Mouse (Mus musculus) neural tube, embryonic 11.5 days (tissue): ENCODE measurements at regions not wholly inside any gene's neighbourhood (a gene's known extent, or its start where the extent isn't known, plus 50 kb on each side); places are given as distances from the start of the nearest gene placed in this dataset.

Source experiments
- ATAC-seq: fragments of 200-750 bp; cut with Nextera tagmentation; 2 replicates; pipeline ENCODE4 v1.8.0; 2017; ENCODE audit warnings: moderate number of reproducible peaks, mild to moderate bottlenecking, moderate TSS enrichment, moderate library complexity; ENCODE audit not compliant: insufficient read depth, low FRiP score, low TSS enrichment
- DNase-seq: peaks from one replicate; pipeline ENCODE4 v3.0.0-alpha.2; 2015; ENCODE audit warnings: low spot score
- H3K27ac ChIP-seq: fragments of 300-500 bp; sonication (generic); 2 replicates; pipeline ENCODE4 v1.5.1; 2014; ENCODE audit warnings: low read depth, mild to moderate bottlenecking, low read length
- H3K27me3 ChIP-seq: fragments of 300-500 bp; sonication (generic); 2 replicates; pipeline ENCODE4 v1.6.1; 2014; ENCODE audit warnings: mild to moderate bottlenecking, low read length, mixed read lengths; ENCODE audit not compliant: control insufficient read depth, insufficient read depth
- H3K36me3 ChIP-seq: fragments of 300-500 bp; sonication (generic); 2 replicates; pipeline ENCODE4 v1.6.1; 2014; ENCODE audit warnings: mild to moderate bottlenecking, low read length, moderate library complexity, mixed read lengths; ENCODE audit not compliant: control insufficient read depth, insufficient read depth
- H3K4me1 ChIP-seq: fragments of 300-500 bp; sonication (generic); 2 replicates; pipeline ENCODE4 v1.6.1; 2014; ENCODE audit warnings: low read length, mixed read lengths; ENCODE audit not compliant: control insufficient read depth, insufficient read depth
- H3K4me2 ChIP-seq: fragments of 300-500 bp; sonication (generic); 2 replicates; pipeline ENCODE4 v1.6.1; 2014; ENCODE audit warnings: low read depth, mild to moderate bottlenecking, moderate library complexity
- H3K4me3 ChIP-seq: fragments of 300-500 bp; sonication (generic); 2 replicates; pipeline ENCODE4 v1.5.1; 2014; ENCODE audit warnings: low read depth, low read length
- H3K9ac ChIP-seq: fragments of 300-500 bp; sonication (generic); 2 replicates; pipeline ENCODE4 v1.6.1; 2014; ENCODE audit warnings: mild to moderate bottlenecking, low read length
- H3K9me3 ChIP-seq: fragments of 300-500 bp; sonication (generic); 2 replicates; pipeline ENCODE4 v1.6.1; 2016; ENCODE audit warnings: low read length; ENCODE audit not compliant: control insufficient read depth
- WGBS: fragments of 180-500 bp; shearing (Covaris S2); extraction: QIAGEN DNeasy Blood & Tissue Kit; methylation state at CpG from one replicate; pipeline ENCODE4 v1.1.7; 2014; 5-methylcytosine and 5-hydroxymethylcytosine counted together

DNA sequence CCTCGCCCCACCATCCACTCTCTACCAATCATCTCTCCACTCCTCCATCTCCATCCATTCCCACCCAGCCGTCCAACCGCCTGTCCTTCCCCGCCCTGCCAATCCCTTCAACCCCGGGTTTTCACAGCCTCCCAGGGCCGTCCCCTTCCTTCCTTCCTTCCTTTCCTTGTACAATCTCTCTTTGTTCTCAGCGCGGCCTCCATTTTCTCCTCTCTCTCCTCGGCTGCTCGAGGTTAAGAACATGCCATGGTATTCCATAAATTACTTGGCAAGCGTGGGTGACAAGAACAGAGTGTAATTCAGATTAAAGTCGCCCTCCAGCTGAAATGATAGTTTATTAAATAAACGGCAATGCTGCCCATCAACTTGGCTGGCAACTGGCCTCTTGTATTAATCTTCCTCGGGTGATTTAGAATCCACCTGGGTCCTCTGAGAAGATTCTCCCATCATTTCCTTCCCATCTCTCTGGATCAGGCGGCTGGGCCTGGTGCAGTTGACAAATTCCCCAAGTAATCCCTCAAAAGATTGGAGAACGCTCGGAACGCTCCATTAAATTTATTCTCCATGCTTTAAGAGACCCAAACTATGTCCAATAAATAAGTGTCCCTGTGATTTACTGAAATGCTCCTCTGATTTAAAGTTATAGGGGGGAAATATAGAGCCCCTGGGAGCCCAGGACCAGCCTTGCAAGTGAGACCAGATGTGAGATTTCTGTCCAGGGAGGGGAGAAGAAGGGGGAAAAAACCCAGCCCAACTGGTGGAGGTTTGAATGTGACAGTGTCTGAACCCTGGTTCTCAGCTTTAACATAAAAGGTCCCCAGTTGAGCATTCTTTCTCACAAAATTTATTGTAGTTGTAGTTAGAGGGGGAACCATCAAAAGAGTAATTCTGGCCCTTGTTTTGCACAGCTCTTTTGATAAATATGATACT, 125.0 kb upstream of the Zfp703 start:
- WGBS: 40% methylated on average over 18 of the region's 18 CpGs

DNA sequence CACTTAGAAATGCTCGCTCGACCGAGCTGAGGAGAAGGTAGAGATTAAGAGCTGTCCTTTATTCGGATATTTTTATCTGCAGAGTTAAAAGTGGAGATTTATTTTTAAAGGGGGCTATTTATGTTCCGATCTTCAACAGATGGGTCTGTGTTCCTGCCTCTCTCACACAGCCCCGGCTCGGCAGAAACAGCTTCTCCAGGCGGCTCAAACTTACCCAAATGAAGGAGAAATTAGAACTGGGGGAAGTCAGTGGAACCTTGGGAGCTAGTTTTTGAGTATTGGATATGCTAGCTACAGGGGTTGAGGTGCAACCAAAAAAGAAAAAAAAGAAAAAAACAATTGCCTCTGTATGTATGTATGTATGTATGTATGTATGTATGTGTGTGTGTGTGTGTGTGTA, 124.2 kb upstream of the Zfp703 start:
- Histone ChIP-seq H3K36me3 (no peaks in the 10 kb centered on the region), H3K4me1 (peaks cover 9% of the 10 kb centered on the region; the same call in 1 of the 2 replicates), H3K4me3 (no peak overlapping the region), H3K4me2 (no peak overlapping the region), H3K27ac (no peak overlapping the region), H3K9ac (no peak overlapping the region), H3K27me3 (no peaks in the 10 kb centered on the region), H3K9me3 (no peaks in the 10 kb centered on the region)
- DNase-seq (no peak), ATAC-seq (no peak)
- 61% methylated on average over 8 of the region's 8 CpGs for WGBS

More for the DNA sequence above, 125.0 kb upstream of the Zfp703 start:
- Histone ChIP-seq H3K27me3 (no peaks in the 10 kb centered on the region), H3K36me3 (no peaks in the 10 kb centered on the region), H3K4me3 (no peak overlapping the region), H3K4me1 (peaks cover 9% of the 10 kb centered on the region; the same call in 1 of the 2 replicates), H3K27ac (peak overlapping the region; percentile 11; the same call in 1 of the 2 replicates), H3K4me2 (no peak overlapping the region), H3K9ac (no peak overlapping the region), H3K9me3 (no peaks in the 10 kb centered on the region)
- no peak for ATAC-seq
- peak; percentile 49 for DNase-seq

DNA sequence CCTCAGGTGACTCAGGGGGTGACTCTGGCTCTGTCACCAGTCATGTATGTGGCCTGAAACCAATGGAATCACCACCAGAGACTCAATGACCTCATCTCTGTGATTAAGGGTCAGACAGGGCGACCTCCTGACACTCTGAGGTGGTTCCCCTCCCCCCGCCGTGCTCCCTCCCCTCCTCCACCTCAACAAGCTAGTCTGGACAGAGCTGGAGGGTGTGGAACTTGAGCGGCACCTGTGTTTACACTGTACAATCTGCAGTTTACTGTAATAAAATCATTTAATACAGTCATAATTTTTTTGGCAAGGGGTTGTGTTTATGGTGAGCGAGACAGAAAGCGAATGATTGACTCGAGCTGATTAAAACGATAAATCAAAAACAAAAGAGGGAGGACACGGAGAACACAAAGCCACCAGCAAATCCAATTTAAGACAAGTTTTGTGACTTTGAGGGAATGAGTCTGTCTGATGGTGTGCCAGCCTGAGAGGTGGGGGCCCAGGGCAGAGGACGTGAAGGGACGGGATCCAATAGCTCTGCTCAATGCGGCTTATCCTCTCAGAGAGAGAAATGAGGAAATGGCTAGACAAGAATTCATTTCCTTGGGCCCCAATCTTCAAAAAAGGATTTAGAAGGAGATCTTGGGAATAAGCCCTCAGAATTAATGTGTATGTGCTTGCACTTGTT, 122.4 kb upstream of the Zfp703 start:
- WGBS: 77% methylated on average over 12 of the region's 12 CpGs
- Histone ChIP-seq H3K27ac (no peak overlapping the region), H3K9me3 (no peaks in the 10 kb centered on the region), H3K4me3 (no peak overlapping the region), H3K36me3 (no peaks in the 10 kb centered on the region), H3K27me3 (no peaks in the 10 kb centered on the region), H3K9ac (no peak overlapping the region), H3K4me2 (no peak overlapping the region), H3K4me1 (peaks cover 3% of the 10 kb centered on the region; the same call in 1 of the 2 replicates)
- ATAC-seq: no peak
- DNase-seq: no peak

DNA sequence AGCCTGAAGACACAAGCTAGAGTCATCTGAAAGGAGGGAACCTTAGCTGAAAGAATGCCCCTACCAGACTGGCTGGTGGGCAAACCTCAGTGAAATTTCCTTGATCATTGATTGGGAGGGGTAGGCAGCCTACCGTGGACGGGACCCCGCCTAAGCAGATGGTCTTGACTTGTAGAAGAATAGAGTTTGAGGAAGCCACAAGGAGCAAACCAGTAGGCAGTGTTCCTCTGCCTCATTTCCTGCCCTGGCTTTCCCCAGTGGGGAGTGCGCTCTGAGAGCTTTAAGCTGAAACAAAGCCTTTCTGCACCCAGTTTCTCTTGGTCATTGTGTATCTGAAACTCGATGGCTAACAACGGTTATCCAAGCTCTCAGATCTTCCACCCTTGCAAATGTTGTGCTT, 121.9 kb upstream of the Zfp703 start:
- Histone ChIP-seq H3K27me3 (no peaks in the 10 kb centered on the region), H3K4me2 (no peak overlapping the region), H3K36me3 (no peaks in the 10 kb centered on the region), H3K4me1 (peaks cover 3% of the 10 kb centered on the region; the same call in 1 of the 2 replicates), H3K4me3 (no peak overlapping the region), H3K9me3 (no peaks in the 10 kb centered on the region), H3K9ac (no peak overlapping the region), H3K27ac (no peak overlapping the region)
- DNase-seq (no peak), ATAC-seq (no peak)
- WGBS: 85% methylated on average over 6 of the region's 6 CpGs

DNA sequence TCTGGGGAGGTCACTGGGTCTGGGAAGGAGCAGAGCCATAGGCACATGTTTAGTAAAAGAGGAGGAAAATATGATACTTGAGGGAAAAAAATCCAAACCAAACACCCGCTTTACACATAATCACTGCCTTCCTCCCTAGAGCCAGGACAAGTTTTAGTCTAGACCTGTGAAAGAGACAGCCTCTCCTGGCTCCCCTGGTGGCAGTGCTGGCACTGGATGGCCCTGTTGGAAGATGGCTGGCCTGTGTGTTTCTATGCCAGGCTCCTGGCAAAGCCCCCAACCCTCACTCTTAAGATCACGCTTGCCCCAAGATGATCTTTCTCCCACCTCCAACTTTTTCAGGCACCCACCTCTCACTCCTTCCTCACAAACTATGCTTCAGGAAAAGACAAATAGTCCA, 112.6 kb upstream of the Zfp703 start:
- Histone ChIP-seq H3K9ac (no peak overlapping the region), H3K27ac (no peak overlapping the region), H3K4me2 (no peak overlapping the region), H3K36me3 (no peaks in the 10 kb centered on the region), H3K4me3 (no peak overlapping the region), H3K27me3 (no peaks in the 10 kb centered on the region), H3K9me3 (no peaks in the 10 kb centered on the region), H3K4me1 (no peaks in the 10 kb centered on the region)
- 92% methylated on average over 2 of the region's 2 CpGs for WGBS
- no peak for DNase-seq
- ATAC-seq: no peak

DNA sequence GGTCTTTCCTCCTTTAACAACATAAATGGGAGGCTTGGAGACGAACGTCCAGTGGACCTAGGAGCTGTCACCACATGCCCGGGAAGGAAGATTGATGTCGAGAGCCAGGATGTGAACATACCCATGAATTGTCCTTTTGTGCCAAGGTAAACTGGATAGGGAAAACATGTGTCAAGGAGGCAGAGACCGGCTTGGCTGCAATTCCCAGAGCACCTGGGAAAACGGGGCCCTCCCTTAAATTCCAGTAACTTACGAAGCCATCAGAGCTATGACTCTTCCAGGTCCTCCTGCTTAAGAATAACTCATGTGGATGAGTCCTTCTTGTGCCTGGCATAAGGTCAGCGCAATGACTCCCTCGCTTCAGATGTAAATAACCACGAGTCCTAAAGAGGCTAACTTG, 112.2 kb upstream of the Zfp703 start:
- no peaks in the 10 kb centered on the region for H3K4me1 ChIP-seq
- H3K9me3 ChIP-seq: no peaks in the 10 kb centered on the region
- H3K9ac ChIP-seq: no peak overlapping the region
- DNase-seq (no peak), ATAC-seq (no peak)
- 64% methylated on average over 10 of the region's 10 CpGs for WGBS
- H3K36me3 ChIP-seq: no peaks in the 10 kb centered on the region
- no peak overlapping the region for H3K27ac ChIP-seq
- no peak overlapping the region for H3K4me3 ChIP-seq
- H3K27me3 ChIP-seq: no peaks in the 10 kb centered on the region
- no peak overlapping the region for H3K4me2 ChIP-seq

DNA sequence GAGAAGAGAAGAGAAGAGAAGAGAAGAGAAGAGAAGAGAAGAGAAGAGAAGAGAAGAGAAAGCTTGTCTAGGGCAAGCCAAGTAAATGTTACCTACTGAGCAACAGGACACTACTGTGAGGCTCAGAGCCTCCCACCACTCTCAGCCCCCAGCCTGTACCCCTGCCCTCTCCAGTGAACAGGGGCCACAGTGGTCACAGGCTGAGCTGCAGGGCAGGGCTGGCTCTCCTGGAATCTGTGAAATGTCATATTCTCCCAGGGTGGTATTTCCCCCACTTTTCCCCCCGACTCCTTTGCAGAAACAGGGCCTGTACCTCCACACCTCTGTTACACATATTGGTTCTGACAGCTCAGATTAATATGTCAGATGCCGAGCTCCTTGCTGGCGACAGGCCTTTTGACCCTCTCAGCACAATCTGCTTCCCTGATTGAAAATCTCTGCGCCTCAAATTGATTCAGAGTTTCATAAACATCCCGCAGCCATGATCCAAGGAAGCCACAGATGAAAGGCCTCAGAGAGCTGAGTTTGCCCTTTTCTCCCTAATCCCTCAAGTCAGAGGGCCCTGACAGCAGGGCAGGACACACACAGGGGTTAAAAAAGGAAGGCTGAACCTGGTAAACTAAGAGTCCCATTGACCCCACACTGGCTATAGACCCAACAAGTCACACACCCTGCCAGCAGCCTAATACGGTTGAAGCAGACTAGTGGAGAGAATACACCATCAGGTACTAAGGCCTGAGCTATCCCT, 108.8 kb upstream of the Zfp703 start:
- H3K9me3 ChIP-seq: 0 out of 2 replicates have a peak, but pooled peaks cover 3% of the 10 kb centered on the region
- no peak overlapping the region for H3K9ac ChIP-seq
- DNase-seq (no peak), ATAC-seq (no peak)
- H3K27ac ChIP-seq: no peak overlapping the region
- H3K4me1 ChIP-seq: no peaks in the 10 kb centered on the region
- H3K4me3 ChIP-seq: no peak overlapping the region
- H3K4me2 ChIP-seq: no peak overlapping the region
- 61% methylated on average over 6 of the region's 6 CpGs for WGBS
- no peaks in the 10 kb centered on the region for H3K36me3 ChIP-seq
- H3K27me3 ChIP-seq: no peaks in the 10 kb centered on the region

DNA sequence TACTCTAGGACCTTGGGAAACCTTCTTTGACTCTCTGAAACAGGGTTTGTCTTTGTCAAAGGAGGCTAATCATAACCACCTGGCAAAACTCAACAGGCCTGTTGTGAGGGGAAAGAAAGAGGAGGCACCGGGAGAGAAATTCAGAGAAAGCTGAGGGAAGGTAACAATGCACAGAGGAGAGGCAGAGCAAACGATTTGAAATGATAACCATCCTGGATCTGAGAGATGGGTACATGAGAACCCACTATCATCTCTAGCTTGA, 108.3 kb upstream of the Zfp703 start:
- no peaks in the 10 kb centered on the region for H3K36me3 ChIP-seq
- H3K9ac ChIP-seq: no peak overlapping the region
- no peaks in the 10 kb centered on the region for H3K4me1 ChIP-seq
- no peak overlapping the region for H3K4me3 ChIP-seq
- no peak overlapping the region for H3K27ac ChIP-seq
- ATAC-seq (no peak), DNase-seq (no peak)
- no peak overlapping the region for H3K4me2 ChIP-seq
- no peaks in the 10 kb centered on the region for H3K27me3 ChIP-seq
- 75% methylated on average over 2 of the region's 2 CpGs for WGBS
- H3K9me3 ChIP-seq: 0 out of 2 replicates have a peak, but pooled peaks cover 3% of the 10 kb centered on the region
